Mouse (Mus musculus) natural killer cell, adult 2 months (primary cell): ENCODE measurements around the gene Ckb.
"Not testable (repeated sequence)": the region's sequence is repeated elsewhere in the genome, so short reads cannot be mapped to it uniquely, and the experiment has no call there.

Experiments
- DNase-seq, 2 experiments: peaks; one replicate each; pipeline ENCODE4 v3.0.0; 2022; ENCODE audit warnings: low spot score in 2 of 2

Ckb gene

DNA sequence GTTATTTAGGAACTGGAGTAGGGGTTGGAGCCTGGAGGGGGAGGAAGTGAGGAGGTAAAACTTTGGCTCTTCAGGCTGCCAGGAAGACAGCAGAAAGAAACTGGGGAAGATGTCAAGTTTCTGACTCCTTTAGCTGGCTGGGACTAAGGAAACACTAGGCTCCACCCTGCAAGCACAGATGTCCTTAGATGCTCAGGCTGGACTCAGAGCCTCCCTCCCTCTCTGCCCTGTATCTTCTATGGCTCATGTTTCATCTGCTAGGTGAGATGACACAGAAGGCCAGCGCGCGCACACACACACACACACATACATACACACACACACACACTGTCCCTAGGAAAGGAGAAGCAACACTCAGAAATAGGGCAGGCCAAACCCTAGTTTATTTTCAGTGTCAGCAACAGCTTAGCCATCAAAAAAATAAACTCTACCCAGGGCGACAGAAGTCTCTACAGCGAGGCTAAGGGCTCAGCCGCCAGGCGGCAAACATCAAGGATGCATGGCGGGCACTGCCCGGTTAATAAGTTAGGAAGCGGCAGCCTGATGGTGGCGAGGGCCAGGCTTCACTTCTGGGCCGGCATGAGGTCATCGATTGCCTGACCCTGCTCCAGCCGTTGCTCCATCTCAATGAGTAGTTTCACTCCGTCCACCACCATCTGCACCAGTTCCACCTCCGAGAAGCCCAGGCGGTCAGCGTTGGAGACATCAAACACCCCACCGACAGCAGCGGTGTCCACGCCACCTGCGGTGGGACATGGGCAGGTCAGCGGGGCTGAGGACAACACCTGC lies 2.9 kb downstream of the Ckb start:
- no peak for DNase-seq

GRCm38 (mm10) chr12:111668457-111668912 lies 3.7 kb downstream of the Ckb start:
- DNase-seq, result peak; percentile 84 to 90

- no peak for DNase-seq
Observed at GRCm38 (mm10) chr12:111667421-111667820, 4.7 kb downstream of the Ckb start.

GRCm38 (mm10) chr12:111666380-111666779 lies 5.8 kb downstream of the Ckb start:
- DNase-seq, result no peak

GRCm38 (mm10) chr12:111665041-111665880 lies 6.9 kb downstream of the Ckb start:
- no peak for DNase-seq

DNA sequence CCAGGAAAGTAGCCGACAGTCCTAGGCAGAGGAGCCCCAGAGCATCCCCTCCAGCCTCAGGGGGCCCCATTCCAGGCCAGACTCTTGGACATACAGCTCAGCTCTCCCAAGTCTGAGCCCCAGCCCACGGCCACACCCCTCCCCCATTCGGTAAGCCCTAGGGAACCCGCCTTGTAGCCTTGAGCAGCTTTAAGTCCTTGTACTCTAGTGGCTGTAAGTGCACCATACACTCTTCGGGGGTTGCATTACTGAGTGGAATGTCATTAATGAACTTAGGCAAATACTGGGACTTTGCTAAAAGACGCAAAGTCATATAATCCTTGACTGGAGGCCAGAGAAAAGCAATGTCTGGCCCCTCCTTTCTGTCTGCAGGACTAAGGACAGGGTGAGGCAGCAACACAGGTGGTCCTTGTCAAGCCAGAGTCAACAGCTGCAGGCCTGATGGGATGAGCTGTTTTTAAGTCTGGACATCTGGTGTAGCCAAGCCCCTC lies 7.9 kb downstream of the Ckb start:
- no peak for DNase-seq

DNA sequence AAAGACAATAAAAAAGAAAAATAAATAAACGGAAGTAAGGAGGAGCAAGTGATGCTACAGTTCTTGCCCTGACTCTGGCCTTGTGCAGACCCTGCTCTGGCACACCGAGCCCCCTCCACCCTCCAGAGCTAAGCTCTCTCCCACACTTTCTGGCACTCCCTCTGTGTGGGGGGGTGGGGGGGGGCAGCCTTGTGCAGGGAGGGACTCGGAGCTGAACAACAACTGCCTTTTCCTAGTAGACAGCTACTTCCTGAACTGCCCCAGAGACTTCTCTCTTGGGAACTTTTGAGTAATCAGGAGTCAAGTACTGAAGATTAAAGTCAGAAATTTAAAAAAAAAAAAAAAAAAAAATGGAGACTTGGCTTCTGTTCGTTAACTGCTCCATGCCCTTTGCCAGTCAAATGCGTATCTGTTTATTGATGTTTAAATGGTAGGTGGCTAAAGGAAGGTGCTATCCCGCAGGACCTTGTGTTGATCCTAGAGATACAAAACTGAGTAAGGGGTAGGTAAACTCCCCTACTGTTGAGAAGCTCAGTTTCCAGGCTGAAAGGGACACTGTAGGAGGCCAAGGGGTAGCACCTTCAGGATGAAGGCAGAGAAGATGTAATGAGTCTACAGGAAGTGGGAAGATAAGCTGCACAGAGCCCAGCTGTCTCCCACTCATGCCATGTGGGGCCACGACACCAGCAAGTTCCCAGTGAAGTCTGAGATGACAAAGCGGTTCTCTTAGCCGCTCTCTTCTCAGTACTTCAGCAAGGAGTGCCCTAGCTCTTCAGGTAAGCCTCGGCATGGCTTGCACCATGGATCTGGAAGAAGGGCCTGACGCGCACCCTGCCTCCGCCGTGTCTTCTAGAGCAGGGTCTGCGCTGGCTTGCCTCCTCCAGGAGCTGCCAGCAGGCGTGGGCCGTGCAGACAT lies 8.7 kb downstream of the Ckb start:
- no peak for DNase-seq

DNA sequence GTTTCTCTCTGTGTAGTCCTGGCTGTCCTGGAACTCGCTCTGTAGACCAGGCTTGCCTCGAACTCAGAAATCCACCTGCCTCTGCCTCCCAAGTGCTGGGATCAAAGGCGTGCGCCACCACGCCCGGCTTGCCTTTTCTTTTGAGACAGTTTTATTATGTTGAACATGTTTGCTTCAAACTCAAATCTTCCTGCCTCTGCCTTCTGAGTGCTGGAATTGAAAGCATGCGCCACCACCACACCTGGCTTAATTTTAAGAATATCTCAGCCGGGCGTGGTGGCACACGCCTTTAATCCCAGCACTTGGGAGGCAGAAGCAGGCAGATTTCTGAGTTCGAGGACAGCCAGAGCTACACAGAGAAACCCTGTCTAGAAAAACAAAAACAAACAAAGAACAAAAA lies 10.6 kb downstream of the Ckb start:
- DNase-seq, result not testable (repeated sequence)

DNA sequence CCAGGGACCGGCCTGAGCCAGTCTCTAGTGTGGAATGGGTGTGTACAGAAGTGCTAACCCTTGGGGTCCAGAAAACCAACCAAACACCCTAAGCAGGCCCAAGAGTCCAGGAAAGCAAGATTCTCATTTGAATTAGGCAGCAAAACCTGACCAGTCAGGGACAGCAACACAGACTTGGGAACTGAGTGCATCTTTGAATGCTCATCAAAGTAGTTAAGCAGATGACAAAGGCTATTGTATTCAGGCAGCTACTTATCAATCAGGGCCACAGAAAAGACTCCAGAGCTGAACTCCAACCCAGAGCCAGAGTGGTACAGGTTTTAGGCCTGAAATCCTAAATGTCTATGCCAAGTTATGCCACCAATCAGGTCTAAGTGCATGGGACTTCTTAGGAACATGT lies 11.5 kb downstream of the Ckb start:
- DNase-seq, result no peak

- no peak for DNase-seq
Observed at GRCm38 (mm10) chr12:111659331-111659730, 12.8 kb downstream of the Ckb start.

- no peak for DNase-seq
Observed at GRCm38 (mm10) chr12:111655695-111656094, 16.4 kb downstream of the Ckb start.

DNA sequence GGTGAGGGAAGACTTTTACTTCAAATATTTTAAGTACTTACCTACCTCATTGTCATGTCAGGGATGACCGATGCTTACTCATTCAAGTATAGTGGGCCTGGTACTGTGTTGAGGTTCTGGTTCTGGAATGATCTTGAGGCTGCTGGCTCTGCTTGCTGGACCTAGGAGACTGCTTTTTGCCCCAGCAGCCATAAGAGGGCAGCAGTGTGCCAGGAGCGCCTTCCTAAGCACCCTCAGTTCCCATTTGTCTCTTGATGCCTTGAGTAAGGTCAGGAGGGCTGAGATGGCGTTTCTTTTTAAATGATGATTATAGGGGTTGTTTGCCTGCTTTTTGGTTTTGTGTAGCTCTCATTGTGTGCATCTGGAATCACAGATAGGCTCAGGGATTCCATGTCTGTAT lies 18.7 kb downstream of the Ckb start:
- peak in 1 of 2 experiments; percentile 43 for DNase-seq

DNA sequence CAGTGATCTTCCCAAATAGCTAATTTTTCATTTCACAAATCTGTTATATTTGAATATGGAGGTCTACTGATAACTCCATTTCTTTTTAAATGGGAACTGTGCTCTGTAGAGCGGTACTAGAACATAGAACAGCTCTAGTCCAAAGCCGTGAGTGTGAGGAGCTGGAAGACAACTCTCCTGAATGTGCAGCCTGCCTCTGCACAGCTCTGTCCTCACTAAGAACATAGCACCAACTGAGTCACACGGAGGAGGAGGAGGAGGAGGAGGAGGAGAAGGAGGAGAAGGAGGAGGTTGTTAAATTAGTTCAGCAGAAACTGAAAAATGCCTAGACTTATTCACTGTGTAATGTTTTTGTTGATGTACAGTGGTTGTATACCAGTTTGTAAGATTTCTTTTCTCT lies 19.2 kb downstream of the Ckb start:
- DNase-seq, result no peak

GRCm38 (mm10) chr12:111648061-111648645 lies 24.0 kb downstream of the Ckb start:
- peak in 1 of 2 experiments; percentile 29 for DNase-seq
